In the genomic region with DNA sequence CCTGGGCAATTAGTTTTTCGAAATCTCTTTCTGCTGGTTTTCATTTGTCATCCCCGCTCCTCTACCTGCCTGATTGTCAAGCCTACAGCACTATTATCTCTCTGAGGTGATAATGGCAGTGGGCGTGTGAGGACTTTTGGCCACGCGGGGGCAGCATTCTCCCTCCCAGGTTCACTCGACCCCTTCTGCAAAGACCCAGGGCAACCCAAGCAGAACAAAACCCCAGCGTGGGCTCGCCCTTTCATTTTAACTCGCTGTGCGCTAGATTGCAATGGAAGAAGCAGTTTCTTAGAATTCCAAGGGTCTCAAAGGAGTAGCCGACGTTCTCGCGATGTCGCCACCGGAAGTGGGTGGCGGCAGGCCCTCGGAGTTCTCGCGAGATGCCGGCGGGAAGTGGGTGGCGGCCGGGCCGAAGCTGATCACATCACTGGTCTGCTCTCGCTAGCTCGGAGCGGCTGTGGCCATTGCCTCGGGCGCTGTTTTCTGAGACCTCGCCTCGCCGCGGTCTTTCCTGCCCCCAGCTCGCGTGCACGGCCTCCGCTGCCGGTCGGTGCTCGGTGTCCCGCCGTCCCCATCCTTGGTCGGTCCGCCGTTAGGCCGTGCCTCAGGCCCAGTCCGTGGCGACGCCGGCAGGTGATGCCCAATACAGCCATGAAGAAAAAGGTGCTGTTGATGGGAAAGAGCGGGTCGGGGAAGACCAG, we compare ENCODE assay signal across 7 mouse cellular contexts. TPM values are rescaled to one million over a fixed set of nuclear protein-coding genes. Genes with fewer than 3 reads are reported as not detected.
DNase-seq lines count a peak whose midpoint lies in the region; ATAC-seq lines count a peak whose summit lies in the region.

A gene (plus strand): TSS at position 386 of the 701 bp plus-strand sequence.

- no peaks in the 10 kb centered on the region for H3K4me1 ChIP-seq in embryonic facial prominence, embryonic 11.5 days (ENCODE audit: control insufficient read depth, insufficient read depth, low read length)
- H3K4me1 ChIP-seq in limb, embryonic 10.5 days, result peaks cover 21% of the 10 kb centered on the region
- peaks cover 33% of the 10 kb centered on the region for H3K4me1 ChIP-seq in midbrain, embryonic 13.5 days (replicated peaks)

- no peaks in the 10 kb centered on the region for H3K36me3 ChIP-seq in embryonic facial prominence, embryonic 11.5 days (replicated peaks; ENCODE audit: control insufficient read depth, insufficient read depth, low read depth, low read length)
- peaks cover 28% of the 10 kb centered on the region for H3K36me3 ChIP-seq in limb, embryonic 10.5 days
- H3K36me3 ChIP-seq in midbrain, embryonic 13.5 days, result peaks cover 7% of the 10 kb centered on the region

- peak within 1 kb of the TSS; percentile 88 for H3K4me3 ChIP-seq in embryonic facial prominence, embryonic 11.5 days (ENCODE audit: low read depth, low read length)
- H3K4me3 ChIP-seq in limb, embryonic 10.5 days, result peak within 1 kb of the TSS; percentile 75
- H3K4me3 ChIP-seq in midbrain, embryonic 13.5 days (replicated peaks), result peak within 1 kb of the TSS; percentile 74

- H3K27me3 ChIP-seq in embryonic facial prominence, embryonic 11.5 days (ENCODE audit: control insufficient read depth, insufficient read depth, low read length), result no peaks in the 10 kb centered on the region
- H3K27me3 ChIP-seq in limb, embryonic 10.5 days (ENCODE audit: low read depth, poor library complexity, severe bottlenecking), result no peaks in the 10 kb centered on the region
- peaks cover 4% of the 10 kb centered on the region; the same call in 1 of the 2 replicates for H3K27me3 ChIP-seq in midbrain, embryonic 13.5 days

- peak within 1 kb of the TSS; percentile 64 for H3K4me2 ChIP-seq in embryonic facial prominence, embryonic 11.5 days (ENCODE audit: low read depth, low read length)
- H3K4me2 ChIP-seq in midbrain, embryonic 13.5 days (replicated peaks), result peak within 1 kb of the TSS; percentile 95

- peak within 1 kb of the TSS; percentile 92 for H3K9ac ChIP-seq in embryonic facial prominence, embryonic 11.5 days (replicated peaks; ENCODE audit: low read length)
- H3K9ac ChIP-seq in midbrain, embryonic 13.5 days (replicated peaks), result peak within 1 kb of the TSS; percentile 91

- WGBS in embryonic facial prominence, embryonic 11.5 days, result under 1% methylated on average over 53 of the region's 53 CpGs
- under 1% methylated on average over 53 of the region's 53 CpGs for WGBS in limb, embryonic 10.5 days
- under 1% methylated on average over 53 of the region's 53 CpGs for WGBS in midbrain, embryonic 13.5 days

- peak; percentile 93 for ATAC-seq in embryonic facial prominence, embryonic 11.5 days (replicated peaks; ENCODE audit: insufficient number of reproducible peaks, low FRiP score, low TSS enrichment, low read depth)
- peak; percentile 89 for ATAC-seq in granulocyte monocyte progenitor cell, adult 5-6 weeks (replicated peaks; ENCODE audit: poor library complexity, severe bottlenecking)
- ATAC-seq in midbrain, embryonic 13.5 days, result peak; percentile 97

- peak; percentile 98 for DNase-seq in adrenal gland, postnatal 14 days
- DNase-seq in embryonic facial prominence, embryonic 11.5 days (ENCODE audit: low spot score), result peak; percentile 96
- peak; percentile 93 for DNase-seq in kidney, adult 11 months
- DNase-seq in limb, embryonic 10.5 days (ENCODE audit: low spot score), result peak; percentile 96
- peak; percentile 94 for DNase-seq in spleen, adult 12 weeks (ENCODE audit: low spot score)

- H3K27ac ChIP-seq in embryonic facial prominence, embryonic 11.5 days (replicated peaks; ENCODE audit: low read depth, low read length), result peak within 1 kb of the TSS; percentile 92
- H3K27ac ChIP-seq in limb, embryonic 10.5 days, result peak within 1 kb of the TSS; percentile 94
- peak within 1 kb of the TSS; percentile 97 for H3K27ac ChIP-seq in midbrain, embryonic 13.5 days

- H3K9me3 ChIP-seq in embryonic facial prominence, embryonic 11.5 days (replicated peaks; ENCODE audit: control insufficient read depth, low read length), result no peaks in the 10 kb centered on the region
- H3K9me3 ChIP-seq in limb, embryonic 10.5 days (replicated peaks), result no peaks in the 10 kb centered on the region
- no peaks in the 10 kb centered on the region for H3K9me3 ChIP-seq in midbrain, embryonic 13.5 days

RNA-seq across cellular contexts. Expression of the gene that starts here (rescaled TPM):
- 86.2 and 92.5 TPM in 2 replicates for total RNA-seq in adrenal gland, postnatal 14 days (2021)
- 108 and 116 TPM in 2 replicates for polyA plus RNA-seq in embryonic facial prominence, embryonic 11.5 days (2014; fragmentation: Nextera tagmentation; extraction: Ambion mirVana)
- 11.2 and 16.4 TPM in 2 replicates for total RNA-seq in granulocyte monocyte progenitor cell, adult 5-6 weeks (2014; fragmentation: Nextera tagmentation)
- 9.5 and 11.8 TPM in 2 replicates for total RNA-seq in granulocyte monocyte progenitor cell, adult 5-6 weeks (2017)
- 46.3 and 48.5 TPM in 2 replicates for polyA plus RNA-seq in limb, embryonic 10.5 days (2016; fragmentation: Nextera tagmentation; extraction: Ambion mirVana)
- 104 and 116 TPM in 2 replicates for polyA plus RNA-seq in midbrain, embryonic 13.5 days (2015; fragmentation: Nextera tagmentation; extraction: Ambion mirVana)

Comparison
In these comparisons a context has a peak if more than half of its experiments do, and no peak if none do; other contexts are left out.
1. Peak in every context shown above with its lines: DNase-seq, ATAC-seq, H3K4me3 ChIP-seq and H3K27ac ChIP-seq.